Mouse (Mus musculus) embryonic facial prominence, embryonic 12.5 days (tissue): ENCODE results near the gene Pigp. TPM values are rescaled to one million over a fixed set of nuclear protein-coding genes. Genes with fewer than 3 reads are reported as not detected.
"Not testable (repeated sequence)": the region's sequence is repeated elsewhere in the genome, so short reads cannot be mapped to it uniquely, and the experiment has no call there.

Experiments used
- ATAC-seq: fragments of 200-750 bp; cut with Nextera tagmentation; 2 replicates; pipeline ENCODE4 v1.8.0; 2017; ENCODE audit not compliant: insufficient number of reproducible peaks, insufficient read depth, low FRiP score, low TSS enrichment
- H3K27ac ChIP-seq: fragments of 300-500 bp; sonication (generic); 2 replicates; pipeline ENCODE4 v1.5.1; 2016; ENCODE audit warnings: mild to moderate bottlenecking
- H3K27me3 ChIP-seq: fragments of 300-500 bp; sonication (generic); 2 replicates; pipeline ENCODE4 v1.6.1; 2016; ENCODE audit warnings: mild to moderate bottlenecking, moderate library complexity
- H3K36me3 ChIP-seq: fragments of 300-500 bp; sonication (generic); 2 replicates; pipeline ENCODE4 v1.6.1; 2016; ENCODE audit warnings: mild to moderate bottlenecking
- H3K4me1 ChIP-seq: fragments of 300-500 bp; sonication (generic); 2 replicates; pipeline ENCODE4 v1.6.1; 2016
- H3K4me2 ChIP-seq: fragments of 300-500 bp; sonication (generic); replicated peaks from 2 replicates; pipeline ENCODE4 v1.6.1; 2016; ENCODE audit warnings: mild to moderate bottlenecking, moderate library complexity
- H3K4me3 ChIP-seq: fragments of 300-500 bp; sonication (generic); 2 replicates; pipeline ENCODE4 v1.5.1; 2016; ENCODE audit warnings: mild to moderate bottlenecking
- H3K9ac ChIP-seq: fragments of 300-500 bp; sonication (generic); 2 replicates; pipeline ENCODE4 v1.6.1; 2016; ENCODE audit warnings: mild to moderate bottlenecking, moderate library complexity
- H3K9me3 ChIP-seq: fragments of 300-500 bp; sonication (generic); 2 replicates; pipeline ENCODE4 v1.6.1; 2016; ENCODE audit warnings: mild to moderate bottlenecking, moderate library complexity
- WGBS: fragments of 180-500 bp; shearing (Covaris S2); methylation state at CpG from one replicate; pipeline ENCODE4 v1.1.7; 2016; 5-methylcytosine and 5-hydroxymethylcytosine counted together
- polyA plus RNA-seq: library from polyadenylated mRNA; unstranded; fragments of >200 nt; fragmentation: Nextera tagmentation; extraction: Ambion mirVana; gene quantifications from 2 replicates; pipeline ENCODE4 v1.2.1, GENCODE M21; 2016

Gene Pigp
- polyA plus RNA-seq, 1 experiment from 2014 or later, result 105 TPM

DNA sequence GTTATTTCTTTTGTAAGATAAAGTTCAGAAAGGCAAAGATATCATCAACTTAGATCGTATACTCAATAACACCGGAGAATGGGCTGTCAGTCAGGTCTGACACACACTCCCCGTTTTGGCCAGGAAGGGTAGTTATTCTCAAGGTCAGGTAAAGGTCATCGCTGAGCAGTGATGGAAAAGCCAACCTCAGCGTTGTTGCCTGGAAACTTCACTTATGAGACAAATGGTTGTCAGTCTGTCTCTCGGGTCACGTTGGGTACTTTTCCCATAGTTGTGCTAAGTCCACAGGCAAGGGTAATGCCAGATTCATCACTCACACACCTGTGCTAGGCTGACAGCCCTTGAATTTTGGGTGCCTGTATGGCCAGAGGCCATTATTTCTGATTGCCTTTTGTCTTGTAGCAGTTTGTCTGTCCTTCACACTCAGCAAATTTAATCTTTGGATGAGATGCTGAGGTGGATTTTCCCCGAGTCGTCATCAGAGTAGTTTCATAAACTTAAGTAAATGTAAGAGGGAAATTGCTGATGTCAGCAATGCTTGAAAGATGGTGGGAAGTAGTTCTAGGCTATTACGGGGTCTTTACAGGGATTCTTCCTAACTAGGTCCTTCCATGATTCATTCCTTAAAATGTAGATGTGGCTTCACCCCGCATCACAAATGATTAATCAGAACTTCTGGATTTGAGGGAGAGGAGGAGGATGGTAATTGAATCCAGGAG, 14.7 kb downstream of the Pigp start:
- no peak overlapping the region for H3K4me2 ChIP-seq
- H3K4me1 ChIP-seq, result peaks cover 7% of the 10 kb centered on the region; the same call in 1 of the 2 replicates
- H3K27me3 ChIP-seq, result no peaks in the 10 kb centered on the region
- H3K9me3 ChIP-seq, result no peaks in the 10 kb centered on the region
- ATAC-seq, result no peak
- H3K9ac ChIP-seq, result no peak overlapping the region
- H3K4me3 ChIP-seq, result no peak overlapping the region
- no peak overlapping the region for H3K27ac ChIP-seq
- 69% methylated on average over 11 of the region's 11 CpGs for WGBS
- no peaks in the 10 kb centered on the region for H3K36me3 ChIP-seq

DNA sequence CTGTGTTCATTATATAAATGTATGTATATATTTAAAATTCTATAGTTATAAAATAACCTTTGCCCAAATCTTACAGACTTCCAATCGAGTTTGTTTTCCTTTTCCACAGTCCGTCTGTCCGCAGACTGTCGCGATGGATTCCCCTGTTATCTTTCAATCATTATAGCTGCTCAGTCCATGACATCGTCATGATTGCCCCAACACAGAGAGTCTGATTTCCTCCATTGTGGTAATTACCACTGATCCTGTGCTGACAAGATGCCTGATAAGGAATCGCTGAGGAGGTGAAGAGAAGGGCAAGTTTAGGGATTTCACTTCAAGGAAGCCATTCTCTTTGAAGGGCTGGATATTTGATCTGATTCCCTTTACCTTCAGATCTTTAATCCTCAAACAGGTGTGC, 15.6 kb downstream of the Pigp start:
- H3K4me2 ChIP-seq, result no peak overlapping the region
- 43% methylated on average over 7 of the region's 7 CpGs for WGBS

DNA sequence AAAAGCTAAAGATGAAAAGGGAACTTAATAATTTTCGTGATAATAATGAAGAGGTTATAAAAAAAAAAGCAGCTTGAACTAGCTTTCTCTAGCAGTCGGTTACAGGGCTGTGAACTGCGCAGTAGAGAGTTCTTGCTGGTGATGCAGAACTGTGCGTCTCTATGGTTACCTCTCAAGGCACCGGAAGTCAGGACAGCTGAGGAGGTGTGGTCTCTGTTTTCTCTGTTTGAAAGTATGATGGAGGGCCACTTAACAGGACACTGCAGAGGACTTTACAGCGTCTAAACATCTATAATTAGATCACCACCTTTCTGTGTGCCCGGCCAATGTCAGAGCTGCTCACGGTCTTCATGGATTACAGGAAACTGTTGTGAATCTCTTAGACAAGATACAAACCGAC, 17.2 kb downstream of the Pigp start:
- H3K4me3 ChIP-seq, result no peak overlapping the region
- WGBS, result 52% methylated on average over 9 of the region's 9 CpGs
- no peaks in the 10 kb centered on the region for H3K9me3 ChIP-seq
- H3K9ac ChIP-seq, result no peak overlapping the region
- no peak for ATAC-seq
- H3K4me2 ChIP-seq, result no peak overlapping the region
- no peaks in the 10 kb centered on the region for H3K27me3 ChIP-seq
- H3K4me1 ChIP-seq, result peaks cover 10% of the 10 kb centered on the region; the same call in 1 of the 2 replicates
- H3K27ac ChIP-seq, result no peak overlapping the region
- no peaks in the 10 kb centered on the region for H3K36me3 ChIP-seq

More for the DNA sequence above, 15.6 kb downstream of the Pigp start:
- Histone ChIP-seq H3K4me3 (no peak overlapping the region), H3K9ac (no peak overlapping the region), H3K4me1 (peaks cover 7% of the 10 kb centered on the region; the same call in 1 of the 2 replicates), H3K36me3 (no peaks in the 10 kb centered on the region), H3K27me3 (no peaks in the 10 kb centered on the region), H3K9me3 (no peaks in the 10 kb centered on the region), H3K27ac (no peak overlapping the region)
- ATAC-seq, result no peak

DNA sequence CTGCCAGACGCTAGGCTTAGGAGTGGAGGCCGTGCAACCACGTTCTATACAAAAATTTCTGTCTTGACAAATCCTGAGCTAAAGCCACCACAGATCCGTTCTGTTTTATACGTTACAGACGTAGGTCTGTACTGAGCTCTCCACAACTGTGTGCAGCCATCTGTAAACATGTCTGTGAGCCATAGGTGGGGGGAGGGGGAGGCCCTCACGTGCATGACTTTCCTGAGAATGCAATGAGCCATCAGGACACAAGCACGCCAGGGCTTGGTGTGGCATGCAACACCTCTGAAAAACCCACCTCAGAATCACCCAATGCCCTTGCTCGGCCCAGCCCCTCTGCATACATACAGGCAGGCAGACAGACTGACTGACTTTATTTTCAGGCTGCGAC, 21.4 kb downstream of the Pigp start:
- no peak overlapping the region for H3K9ac ChIP-seq
- WGBS, result 52% methylated on average over 10 of the region's 10 CpGs
- H3K4me2 ChIP-seq, result no peak overlapping the region
- H3K36me3 ChIP-seq, result no peaks in the 10 kb centered on the region
- H3K9me3 ChIP-seq, result no peaks in the 10 kb centered on the region
- H3K27me3 ChIP-seq, result no peaks in the 10 kb centered on the region
- H3K27ac ChIP-seq, result no peak overlapping the region
- ATAC-seq, result no peak
- H3K4me1 ChIP-seq, result peaks cover 10% of the 10 kb centered on the region; the same call in 1 of the 2 replicates
- H3K4me3 ChIP-seq, result no peak overlapping the region

DNA sequence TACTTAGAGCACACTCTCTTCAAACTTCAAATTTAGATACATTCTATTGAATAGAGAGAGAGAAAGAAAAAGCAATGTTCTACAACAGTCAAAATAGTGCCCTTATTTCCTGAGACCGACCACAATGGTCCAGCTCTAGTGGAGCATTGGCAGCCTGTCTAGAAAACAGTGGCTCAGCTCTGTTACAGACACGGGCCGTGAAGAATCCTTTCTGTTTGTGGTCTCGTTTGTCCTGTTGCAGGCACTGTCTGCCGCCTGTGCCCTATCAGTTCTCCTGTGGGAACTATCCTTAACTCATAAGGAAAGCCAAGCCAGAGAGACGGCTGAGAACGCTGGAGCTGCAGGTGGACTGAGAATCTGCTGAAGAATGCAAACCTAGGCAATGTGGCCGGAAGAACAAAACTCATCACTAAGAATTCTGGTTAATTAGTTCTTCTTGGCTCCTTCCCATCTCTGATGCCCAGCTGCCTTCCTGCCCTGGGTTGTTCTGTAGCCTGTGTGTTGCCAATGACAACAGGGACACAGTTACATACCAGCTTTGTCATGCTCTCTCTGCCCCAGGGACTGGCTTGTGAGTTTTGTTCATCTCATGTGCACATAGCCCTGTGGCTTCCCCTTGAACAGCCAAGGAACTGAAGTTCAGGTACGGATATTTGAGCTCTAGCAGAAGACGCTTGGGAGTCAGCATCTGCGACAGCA, 21.9 kb downstream of the Pigp start:
- Histone ChIP-seq H3K4me1 (peaks cover 10% of the 10 kb centered on the region; the same call in 1 of the 2 replicates), H3K27ac (no peak overlapping the region), H3K4me3 (no peak overlapping the region), H3K4me2 (no peak overlapping the region), H3K36me3 (no peaks in the 10 kb centered on the region), H3K9me3 (no peaks in the 10 kb centered on the region), H3K27me3 (no peaks in the 10 kb centered on the region), H3K9ac (no peak overlapping the region)
- 67% methylated on average over 11 of the region's 11 CpGs for WGBS
- no peak for ATAC-seq

DNA sequence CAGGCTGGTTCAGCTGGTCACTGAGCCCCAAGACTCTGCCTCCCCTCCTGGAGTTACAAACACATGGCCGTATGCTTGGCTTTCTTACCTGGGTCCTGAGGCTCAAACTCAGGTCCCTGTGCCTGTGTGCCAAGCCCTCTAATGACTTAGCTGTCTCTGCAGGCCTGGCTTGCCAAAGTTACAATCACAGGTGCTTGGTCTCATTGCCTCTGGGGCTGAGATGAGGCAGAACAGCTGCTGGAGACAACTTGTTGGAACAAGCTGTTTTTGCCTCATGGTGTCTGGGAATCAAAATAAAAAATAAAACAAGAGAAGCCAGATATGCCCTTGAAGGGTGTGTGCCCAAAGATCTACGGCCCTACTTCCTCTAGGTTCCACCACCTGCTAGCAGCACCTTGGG, 22.9 kb downstream of the Pigp start:
- H3K27ac ChIP-seq, result no peak overlapping the region
- H3K4me3 ChIP-seq, result no peak overlapping the region
- no peak for ATAC-seq
- H3K4me1 ChIP-seq, result peaks cover 6% of the 10 kb centered on the region; the same call in 1 of the 2 replicates
- 89% methylated on average over 2 of the region's 2 CpGs for WGBS
- H3K36me3 ChIP-seq, result no peaks in the 10 kb centered on the region
- H3K9me3 ChIP-seq, result no peaks in the 10 kb centered on the region
- H3K27me3 ChIP-seq, result no peaks in the 10 kb centered on the region
- H3K4me2 ChIP-seq, result no peak overlapping the region
- H3K9ac ChIP-seq, result no peak overlapping the region

DNA sequence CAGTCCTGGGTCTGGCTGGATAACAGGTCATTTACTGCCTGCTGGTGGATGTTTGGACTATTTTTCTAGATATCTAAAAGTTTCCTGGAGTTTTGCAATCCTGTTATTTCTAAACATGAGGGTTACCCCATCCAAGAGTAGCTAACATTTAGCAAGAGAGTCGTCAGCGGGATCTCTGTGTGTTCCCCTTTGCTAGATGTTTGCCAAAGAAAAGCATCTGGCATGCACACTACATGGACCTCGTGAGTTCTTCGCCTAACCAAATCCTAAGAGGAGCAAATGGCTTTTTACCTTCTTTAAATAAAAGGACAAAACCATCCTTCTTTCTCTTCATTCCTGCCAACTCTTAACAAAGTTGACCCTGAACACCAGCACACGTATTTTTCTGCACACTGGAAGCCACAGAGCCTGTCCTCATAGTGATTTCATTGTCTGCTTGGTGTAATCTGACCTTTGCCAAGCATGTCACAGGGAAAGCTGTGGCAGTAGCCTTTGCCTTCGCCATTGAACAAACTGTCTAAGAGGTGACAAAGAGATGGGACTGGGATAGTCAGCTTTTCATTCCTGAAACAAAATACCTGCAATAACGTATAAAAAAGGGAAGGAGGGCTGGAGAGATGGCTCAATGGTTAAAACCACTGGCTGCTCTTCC, 24.4 kb downstream of the Pigp start:
- no peak overlapping the region for H3K4me3 ChIP-seq
- 0 out of 2 replicates have a peak, but pooled peaks cover 3% of the 10 kb centered on the region for H3K4me1 ChIP-seq
- no peak overlapping the region for H3K27ac ChIP-seq
- 73% methylated on average over 7 of the region's 7 CpGs for WGBS
- ATAC-seq, result no peak
- no peaks in the 10 kb centered on the region for H3K36me3 ChIP-seq
- no peak overlapping the region for H3K9ac ChIP-seq
- no peaks in the 10 kb centered on the region for H3K9me3 ChIP-seq
- no peak overlapping the region for H3K4me2 ChIP-seq
- no peaks in the 10 kb centered on the region for H3K27me3 ChIP-seq

DNA sequence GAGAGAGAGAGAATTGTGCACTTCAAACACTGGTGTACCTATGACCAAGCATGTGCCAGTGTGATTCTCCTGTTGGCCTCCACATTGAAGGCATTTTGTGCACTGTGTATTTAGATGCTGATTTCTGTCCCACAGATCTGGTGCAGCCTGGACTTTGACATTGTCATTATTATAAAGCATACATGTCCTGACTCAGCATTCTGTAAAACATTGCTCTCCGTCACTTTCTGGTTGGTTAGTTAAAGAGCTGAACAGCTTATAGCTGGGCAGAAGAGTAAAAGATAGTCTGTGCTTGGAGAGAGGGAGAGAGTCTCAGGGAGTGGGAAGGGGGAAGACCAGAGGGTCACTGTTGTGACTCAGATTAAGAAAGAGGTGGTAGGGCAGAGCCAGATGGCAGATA, 25.9 kb downstream of the Pigp start:
- no peaks in the 10 kb centered on the region for H3K9me3 ChIP-seq
- no peak overlapping the region for H3K9ac ChIP-seq
- H3K27me3 ChIP-seq, result no peaks in the 10 kb centered on the region
- H3K27ac ChIP-seq, result no peak overlapping the region
- no peaks in the 10 kb centered on the region for H3K36me3 ChIP-seq
- ATAC-seq, result no peak
- H3K4me1 ChIP-seq, result 0 out of 2 replicates have a peak, but pooled peaks cover 3% of the 10 kb centered on the region
- no peak overlapping the region for H3K4me3 ChIP-seq
- no peak overlapping the region for H3K4me2 ChIP-seq
- 98% methylated on average over 1 of the region's 1 CpGs for WGBS

DNA sequence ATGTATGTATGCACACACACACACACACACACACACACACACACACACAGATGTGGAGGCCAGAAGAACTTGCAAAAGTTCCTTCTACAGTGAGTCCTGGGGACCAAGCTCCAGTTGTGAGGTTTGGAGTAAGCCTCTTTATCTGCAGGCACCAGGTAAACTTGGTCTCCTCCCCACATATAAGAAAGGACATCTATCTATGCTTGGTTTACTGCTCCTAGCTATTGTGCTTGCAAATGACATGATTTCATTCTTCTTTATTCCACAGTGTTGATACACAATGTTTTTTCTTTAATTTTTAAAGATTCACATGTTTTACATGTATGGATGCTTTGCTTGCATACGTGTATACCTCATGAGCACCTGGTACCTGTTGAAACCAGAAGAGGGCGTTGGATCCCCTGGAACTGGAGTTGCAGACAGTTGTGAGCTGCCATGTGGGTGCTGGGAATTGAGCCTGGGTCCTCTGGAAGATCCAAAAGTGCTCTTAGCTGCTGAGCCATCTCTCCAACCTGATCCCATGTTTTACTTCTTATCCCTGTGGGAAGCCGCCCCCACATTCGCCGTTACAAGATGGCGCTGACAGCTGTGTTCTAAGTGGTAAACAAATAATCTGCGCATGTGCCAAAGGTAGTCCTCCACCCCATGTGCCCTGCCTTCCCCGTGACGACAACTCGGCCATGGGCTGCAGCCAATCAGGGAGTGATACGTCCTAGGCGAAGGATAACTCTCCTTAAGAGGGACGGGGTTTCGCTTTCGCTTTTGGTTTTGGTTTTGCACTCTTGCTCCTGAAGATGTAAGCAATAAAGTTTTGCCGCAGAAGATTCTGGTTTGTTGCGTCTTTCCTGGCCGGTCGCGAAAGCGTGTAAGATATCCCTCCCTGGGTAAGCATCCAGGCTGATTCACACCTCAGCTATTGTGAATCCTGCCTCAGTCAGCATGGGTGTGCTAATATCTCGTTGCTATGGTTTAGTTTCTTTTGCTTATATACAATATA, 32.2 kb downstream of the Pigp start:
- not testable (repeated sequence) for H3K27ac ChIP-seq, H3K36me3 ChIP-seq, H3K9ac ChIP-seq, H3K4me1 ChIP-seq, H3K9me3 ChIP-seq, H3K27me3 ChIP-seq, H3K4me2 ChIP-seq, H3K4me3 ChIP-seq, ATAC-seq
- 89% methylated on average over 22 of the region's 22 CpGs for WGBS

DNA sequence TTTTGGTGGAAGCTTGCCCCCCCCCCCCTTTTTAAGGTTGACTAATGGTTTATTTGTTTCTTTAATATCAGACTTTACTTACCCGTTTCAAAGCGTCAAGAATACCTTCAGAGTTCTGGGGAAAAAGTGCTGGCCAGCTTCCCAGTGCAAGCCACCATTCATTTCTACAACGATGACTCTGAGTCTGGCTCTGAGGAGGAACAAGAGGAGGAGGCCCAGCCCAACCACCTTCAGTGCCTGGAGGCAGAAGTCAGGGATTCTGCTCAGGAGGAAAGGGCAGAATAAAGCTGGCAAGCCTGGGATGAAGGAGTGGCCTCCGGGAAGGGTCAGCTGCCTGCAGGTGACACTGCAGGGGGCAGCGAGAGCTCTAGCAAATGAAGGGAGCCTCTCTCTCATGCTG, 36.0 kb downstream of the Pigp start:
- 24% methylated on average over 5 of the region's 5 CpGs for WGBS
- no peak overlapping the region for H3K4me2 ChIP-seq
- H3K4me3 ChIP-seq, result no peak overlapping the region
- H3K27me3 ChIP-seq, result peaks cover 5% of the 10 kb centered on the region; the same call in 1 of the 2 replicates
- no peak overlapping the region for H3K27ac ChIP-seq
- H3K9ac ChIP-seq, result no peak overlapping the region
- no peaks in the 10 kb centered on the region for H3K36me3 ChIP-seq
- ATAC-seq, result no peak
- H3K9me3 ChIP-seq, result no peaks in the 10 kb centered on the region; the same call in 1 of the 2 replicates
- no peaks in the 10 kb centered on the region for H3K4me1 ChIP-seq

DNA sequence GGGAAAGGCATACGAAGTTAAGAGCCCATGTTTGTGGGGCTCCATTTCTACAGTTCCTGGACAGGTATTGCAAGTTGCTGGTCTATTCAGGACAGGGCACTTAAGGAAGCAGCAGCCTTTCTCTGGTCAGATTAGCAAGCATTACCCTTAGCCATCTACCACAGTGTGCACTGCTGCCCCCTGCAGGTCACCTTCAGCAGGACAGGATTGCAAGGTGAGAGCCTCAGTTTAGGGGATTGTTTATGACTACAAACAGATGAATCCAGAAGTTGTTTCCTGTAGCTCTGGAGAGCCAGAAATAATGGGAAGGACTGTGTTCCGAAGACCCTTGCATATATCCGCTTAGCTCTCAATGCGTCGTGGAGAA, 39.8 kb downstream of the Pigp start:
- no peak for ATAC-seq
- Histone ChIP-seq H3K27me3 (peaks cover 37% of the 10 kb centered on the region), H3K9me3 (no peaks in the 10 kb centered on the region; the same call in 1 of the 2 replicates), H3K27ac (no peak overlapping the region), H3K4me2 (no peak overlapping the region), H3K36me3 (no peaks in the 10 kb centered on the region), H3K4me1 (peaks cover 20% of the 10 kb centered on the region; the same call in 1 of the 2 replicates), H3K4me3 (no peak overlapping the region), H3K9ac (no peak overlapping the region)
- 63% methylated on average over 5 of the region's 5 CpGs for WGBS
